Mouse (Mus musculus): ENCODE measurements around the gene Ticam1. TPM values are rescaled to one million over a fixed set of nuclear protein-coding genes. Genes with fewer than 3 reads are reported as not detected.

Gene Ticam1
- total and polyA plus RNA-seq, 3 experiments = 6.4 to 18.6 (median 17.6) TPM

DNA sequence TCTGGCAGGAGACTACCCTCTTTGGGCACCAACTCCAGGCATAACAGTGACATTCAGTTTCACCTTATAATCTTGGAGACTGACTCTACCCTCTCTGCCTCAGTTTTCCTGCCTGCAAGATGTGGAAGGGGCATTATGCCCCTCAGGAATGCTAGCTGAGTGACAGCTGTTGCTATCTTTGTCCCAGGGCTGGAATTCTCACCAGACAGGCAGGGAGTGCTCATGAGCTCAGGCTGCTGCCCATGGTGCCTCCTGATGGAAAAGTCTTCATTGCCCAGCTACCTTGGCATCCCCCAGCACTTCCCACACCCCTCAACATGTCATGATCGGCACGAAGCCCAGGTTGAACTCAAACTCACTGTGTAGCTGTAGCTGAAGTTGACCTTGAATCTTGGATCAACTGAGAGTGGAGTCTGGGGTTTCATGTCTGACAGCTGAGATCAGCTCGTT is 13.9 kb downstream of the Ticam1 start:
- Histone ChIP-seq H3K4me3 (replicated peaks in 1 of 3; ENCODE audit: low read depth in 2 of 3, low read length in 2 of 3, poor library complexity in 1 of 3) (no peak overlapping the region), H3K9me3 (replicated peaks; ENCODE audit: low read length) (no peaks in the 10 kb centered on the region), H3K36me3 (replicated peaks in 1 of 2; ENCODE audit: control insufficient read depth in 1 of 2, insufficient read depth in 1 of 2, low read length in 1 of 2) (peaks cover 31 to 49% of the 10 kb centered on the region in 2 experiments), H3K79me2 (replicated peaks; ENCODE audit: control insufficient read depth, extremely low read depth, insufficient read depth, poor library complexity, severe bottlenecking) (peaks cover 54% of the 10 kb centered on the region), H3K27me3 (replicated peaks) (no peaks in the 10 kb centered on the region), H3K4me1 (ENCODE audit: control insufficient read depth in 1 of 2, insufficient read depth in 2 of 2) (peaks cover 32 to 71% of the 10 kb centered on the region in 2 experiments), H3K27ac (ENCODE audit: insufficient read depth, low read depth) (peak overlapping the region; percentile 71), H3K4me2 (ENCODE audit: insufficient read depth, low read depth, poor library complexity, severe bottlenecking) (no peak overlapping the region), H3K9ac (ENCODE audit: insufficient read depth, low read depth) (no peak overlapping the region)
- no peak for DNase-seq (ENCODE audit: extremely low read depth)
- dilution Hi-C loops (cut with MboI; ENCODE audit: extremely low pct_ligation_motif_present, extremely low pct_unique_long_range_greater_than_20kb, low sequenced_read_pairs) (no loop called here), in situ Hi-C loops (cut with MboI; ENCODE audit: low pct_ligation_motif_present, low pct_unique_long_range_greater_than_20kb, low sequenced_read_pairs) (loop anchor here (5.0 kb wide), 1 partner anchor 130 kb away; no protein-coding TSS in a partner anchor)
- TF ChIP-seq TCF12 (IDR thresholded peaks at IDR 0.05; ENCODE audit: low read depth, low read length) (no peak), POLR2AphosphoS2 (IDR thresholded peaks at IDR 0.05; ENCODE audit: low read depth, low read length) (peak; percentile 53; the same call in 1 of the 2 replicates)

DNA sequence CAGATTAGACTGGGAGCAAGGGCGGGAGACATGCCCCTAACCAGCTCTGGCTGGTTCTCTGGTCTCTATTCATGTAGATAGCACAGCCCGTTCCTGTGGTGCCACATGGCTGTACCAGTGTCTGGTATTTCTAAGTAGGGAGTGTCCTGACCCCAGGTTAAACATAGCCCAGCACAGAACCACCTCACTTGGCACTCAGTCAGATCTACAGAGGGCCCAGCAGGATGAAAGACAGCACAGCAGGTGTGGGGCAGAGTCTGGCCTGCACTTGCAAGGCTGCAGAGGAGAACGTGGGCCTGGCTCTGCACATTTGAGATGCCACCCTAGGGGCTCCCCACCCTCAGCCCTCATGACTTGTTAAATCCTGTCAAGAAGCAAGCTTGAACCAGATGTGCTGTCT is 15.4 kb downstream of the Ticam1 start:
- Histone ChIP-seq H3K9ac (ENCODE audit: insufficient read depth, low read depth) (peak overlapping the region; percentile 82; the same call in 1 of the 2 replicates), H3K9me3 (replicated peaks; ENCODE audit: low read length) (no peaks in the 10 kb centered on the region), H3K4me3 (replicated peaks in 1 of 3; ENCODE audit: low read depth in 2 of 3, low read length in 2 of 3, poor library complexity in 1 of 3) (peak overlapping the region in 2 of 3 experiments; percentile 26 to 54), H3K4me1 (ENCODE audit: control insufficient read depth in 1 of 2, insufficient read depth in 2 of 2) (peaks cover 28 to 65% of the 10 kb centered on the region in 2 experiments), H3K36me3 (replicated peaks in 1 of 2; ENCODE audit: control insufficient read depth in 1 of 2, insufficient read depth in 1 of 2, low read length in 1 of 2) (peaks cover 31 to 49% of the 10 kb centered on the region in 2 experiments), H3K79me2 (replicated peaks; ENCODE audit: control insufficient read depth, extremely low read depth, insufficient read depth, poor library complexity, severe bottlenecking) (peaks cover 61% of the 10 kb centered on the region), H3K4me2 (ENCODE audit: insufficient read depth, low read depth, poor library complexity, severe bottlenecking) (peak overlapping the region; percentile 95), H3K27me3 (replicated peaks) (no peaks in the 10 kb centered on the region), H3K27ac (ENCODE audit: insufficient read depth, low read depth) (peak overlapping the region; percentile 63)
- in situ Hi-C loops (cut with MboI; ENCODE audit: low pct_ligation_motif_present, low pct_unique_long_range_greater_than_20kb, low sequenced_read_pairs) = loop anchor here (5.0 kb wide), 1 partner anchor 129 kb away; no protein-coding TSS in a partner anchor
- dilution Hi-C loops (cut with MboI; ENCODE audit: extremely low pct_ligation_motif_present, extremely low pct_unique_long_range_greater_than_20kb, low sequenced_read_pairs) = no loop called here
- no peak for DNase-seq (ENCODE audit: extremely low read depth)
- TF ChIP-seq MAZ (IDR thresholded peaks at IDR 0.05; ENCODE audit: low read depth, low read length) (0 out of 2 replicates have a peak, but pooled peaks have one; percentile 24), CHD1 (IDR thresholded peaks at IDR 0.05; ENCODE audit: low read depth, low read length) (no peak), MAX (IDR thresholded peaks at IDR 0.05; ENCODE audit: low read length) (peak; percentile 35; the same call in 1 of the 2 replicates)

DNA sequence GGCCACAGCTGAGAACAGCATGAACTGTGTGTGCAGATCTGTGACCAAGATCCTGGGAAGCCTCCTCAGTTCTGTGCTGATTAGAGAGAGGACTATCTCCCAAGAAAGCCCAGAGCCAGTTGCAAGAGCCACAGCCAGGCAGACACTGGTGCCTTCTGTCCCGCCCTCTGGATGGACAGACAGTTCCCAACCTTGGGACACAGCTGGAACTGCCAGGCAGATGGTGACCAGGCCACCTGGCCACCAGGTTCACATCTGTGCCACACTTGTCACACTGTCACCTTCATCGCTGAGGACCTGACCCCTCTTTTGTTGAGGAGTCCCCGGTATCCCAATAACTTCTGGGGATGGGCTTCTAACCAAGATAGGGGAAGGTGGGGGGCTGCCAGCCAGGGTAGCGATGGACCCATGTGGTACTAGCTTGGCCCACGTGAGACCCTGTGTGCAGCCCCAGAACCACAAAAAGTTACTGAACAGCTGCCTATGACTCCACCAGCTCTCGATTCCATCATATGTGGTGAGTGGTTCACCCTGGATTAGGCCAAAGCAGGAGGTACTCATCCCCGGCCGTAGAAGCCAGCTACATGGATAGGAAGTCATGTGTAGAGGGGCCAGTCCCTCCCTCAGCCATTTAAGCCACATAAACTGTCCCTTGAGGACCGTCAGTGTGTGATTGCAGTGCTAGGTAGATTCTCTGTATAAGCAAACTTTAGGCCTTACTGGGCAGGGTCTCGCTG is 17.1 kb downstream of the Ticam1 start:
- Histone ChIP-seq H3K9ac (ENCODE audit: insufficient read depth, low read depth) (peak overlapping the region; percentile 82), H3K9me3 (replicated peaks; ENCODE audit: low read length) (no peaks in the 10 kb centered on the region), H3K36me3 (replicated peaks in 1 of 2; ENCODE audit: control insufficient read depth in 1 of 2, insufficient read depth in 1 of 2, low read length in 1 of 2) (peaks cover 31 to 49% of the 10 kb centered on the region in 2 experiments), H3K4me2 (ENCODE audit: insufficient read depth, low read depth, poor library complexity, severe bottlenecking) (peak overlapping the region; percentile 95), H3K4me1 (ENCODE audit: control insufficient read depth in 1 of 2, insufficient read depth in 2 of 2) (peaks cover 17 to 51% of the 10 kb centered on the region in 2 experiments), H3K79me2 (replicated peaks; ENCODE audit: control insufficient read depth, extremely low read depth, insufficient read depth, poor library complexity, severe bottlenecking) (peaks cover 61% of the 10 kb centered on the region), H3K27ac (ENCODE audit: insufficient read depth, low read depth) (peak overlapping the region; percentile 77), H3K4me3 (replicated peaks in 1 of 3; ENCODE audit: low read depth in 2 of 3, low read length in 2 of 3, poor library complexity in 1 of 3) (peak overlapping the region; percentile 24 to 98 (median 54)), H3K27me3 (replicated peaks) (no peaks in the 10 kb centered on the region)
- TF ChIP-seq IRF4 (IDR thresholded peaks at IDR 0.05; ENCODE audit: low read depth, low read length) = peak; percentile 38; the same call in 1 of the 2 replicates
- no peak for TF ChIP-seq KAT2A (IDR thresholded peaks at IDR 0.05; ENCODE audit: insufficient replicate concordance, low read length)
- TF ChIP-seq CHD1 (IDR thresholded peaks at IDR 0.05; ENCODE audit: low read depth, low read length) = no peak
- TF ChIP-seq ZC3H11A (IDR thresholded peaks at IDR 0.05; ENCODE audit: low read depth, low read length) = no peak
- TF ChIP-seq GABPA (IDR thresholded peaks at IDR 0.05; ENCODE audit: insufficient replicate concordance, low read depth, low read length) = no peak
- peak; percentile 82 for TF ChIP-seq BHLHE40 (IDR thresholded peaks at IDR 0.05; ENCODE audit: low read depth, low read length)
- no peak for TF ChIP-seq PAX5 (IDR thresholded peaks at IDR 0.05; ENCODE audit: low read length)
- 0 out of 2 replicates have a peak, but pooled peaks have one; percentile 27 for TF ChIP-seq MEF2A (IDR thresholded peaks at IDR 0.05; ENCODE audit: borderline replicate concordance, low read depth, low read length)
- TF ChIP-seq USF1 (IDR thresholded peaks at IDR 0.05; ENCODE audit: low read depth, low read length) = no peak
- no peak for TF ChIP-seq CHD2 (IDR thresholded peaks at IDR 0.05; ENCODE audit: low read length)
- TF ChIP-seq NRF1 (IDR thresholded peaks at IDR 0.05; ENCODE audit: low read depth, low read length) = no peak
- no peak for TF ChIP-seq RAD21 (IDR thresholded peaks at IDR 0.05; ENCODE audit: low read depth, low read length)
- peak; percentile 81 for TF ChIP-seq ETS1 (conservative IDR thresholded peaks at IDR 0.05; ENCODE audit: low read depth, low read length)
- TF ChIP-seq MXI1 (IDR thresholded peaks at IDR 0.05; ENCODE audit: low read depth, low read length) = peak; percentile 16; the same call in 1 of the 2 replicates
- TF ChIP-seq TCF12 (IDR thresholded peaks at IDR 0.05; ENCODE audit: low read depth, low read length) = no peak; the same call in 1 of the 2 replicates
- in situ Hi-C loops (cut with MboI; ENCODE audit: low pct_ligation_motif_present, low pct_unique_long_range_greater_than_20kb, low sequenced_read_pairs) = loop anchor here (5.0 kb wide), 2 partner anchors 57 to 127 kb away; no protein-coding TSS in a partner anchor
- peak; percentile 61 for DNase-seq (ENCODE audit: extremely low read depth)
- dilution Hi-C loops (cut with MboI; ENCODE audit: extremely low pct_ligation_motif_present, extremely low pct_unique_long_range_greater_than_20kb, low sequenced_read_pairs) = no loop called here

Measured in CH12.LX (cell line).